Mouse (Mus musculus): Measurements from ENCODE around the gene AL731706.2.
"Not testable (repeated sequence)": the region's sequence is repeated elsewhere in the genome, so short reads cannot be mapped to it uniquely, and the experiment has no call there.

Gene AL731706.2
- long read RNA-seq, experiment 1, result 0 reads
- long read RNA-seq, experiment 2, result 0 reads

- intact Hi-C loops (cut with DNase I), result loop anchor here (5.0 kb wide), 1 partner anchor 398 kb away; no protein-coding TSS in a partner anchor
Measured at GRCm38 (mm10) chr2:136885579-136885978, at the start of gene AL731706.2. AL731706.2 (minus strand) TSS chr2:136885679.

GRCm38 (mm10) chr2:136921003-136921408 lies 35.5 kb upstream of the AL731706.2 start:
- intact Hi-C loops (cut with DNase I), result no loop called here

- intact Hi-C loops (cut with DNase I), result no loop called here
Measured at GRCm38 (mm10) chr2:136920257-136920993, 34.9 kb upstream of the AL731706.2 start.

GRCm38 (mm10) chr2:136919433-136919832 lies 34.0 kb upstream of the AL731706.2 start:
- intact Hi-C loops (cut with DNase I), result loop anchor here (5.0 to 10.0 kb wide), 3 partner anchors 195 to 1025 kb away; partner anchors contain the start of gene Jag1

- intact Hi-C loops (cut with DNase I), result loop anchor here (10.0 kb wide), 2 partner anchors 200 to 1030 kb away; partner anchors contain the start of gene Jag1
Measured at GRCm38 (mm10) chr2:136914334-136914902, 28.9 kb upstream of the AL731706.2 start.

- intact Hi-C loops (cut with DNase I), result loop anchor here (10.0 kb wide), 2 partner anchors 202 to 1032 kb away; partner anchors contain the start of gene Jag1
Measured at GRCm38 (mm10) chr2:136913021-136913420, 27.5 kb upstream of the AL731706.2 start.

GRCm38 (mm10) chr2:136911958-136912411 lies 26.5 kb upstream of the AL731706.2 start:
- intact Hi-C loops (cut with DNase I), result loop anchor here (10.0 kb wide), 2 partner anchors 203 to 1033 kb away; partner anchors contain the start of gene Jag1

GRCm38 (mm10) chr2:136909298-136909697 lies 23.8 kb upstream of the AL731706.2 start:
- intact Hi-C loops (cut with DNase I), result no loop called here

GRCm38 (mm10) chr2:136908596-136908995 lies 23.1 kb upstream of the AL731706.2 start:
- intact Hi-C loops (cut with DNase I), result no loop called here

GRCm38 (mm10) chr2:136896131-136896530 lies 10.7 kb upstream of the AL731706.2 start:
- intact Hi-C loops (cut with DNase I), result no loop called here

GRCm38 (mm10) chr2:136894494-136894893 lies 9.0 kb upstream of the AL731706.2 start:
- intact Hi-C loops (cut with DNase I), result no loop called here

GRCm38 (mm10) chr2:136891951-136892371 lies 6.5 kb upstream of the AL731706.2 start:
- intact Hi-C loops (cut with DNase I), result no loop called here

- intact Hi-C loops (cut with DNase I), result no loop called here
Measured at GRCm38 (mm10) chr2:136891068-136891950, 5.8 kb upstream of the AL731706.2 start, which contains the start of the genes Slx4ip, AL731706.1 and Mkks. Slx4ip (plus strand) TSS chr2:136891218. AL731706.1 (minus strand) TSS chr2:136891389. Mkks (minus strand) TSS chr2:136891389.

GRCm38 (mm10) chr2:136890716-136891067 lies 5.2 kb upstream of the AL731706.2 start:
- intact Hi-C loops (cut with DNase I), result not testable (repeated sequence)

GRCm38 (mm10) chr2:136886846-136887245 lies 1.4 kb upstream of the AL731706.2 start:
- intact Hi-C loops (cut with DNase I), result loop anchor here (5.0 kb wide), 1 partner anchor 400 kb away; no protein-coding TSS in a partner anchor

- intact Hi-C loops (cut with DNase I), result no loop called here
Measured at GRCm38 (mm10) chr2:136854543-136855388, 30.7 kb downstream of the AL731706.2 start.

- intact Hi-C loops (cut with DNase I), result no loop called here
Measured at GRCm38 (mm10) chr2:136850366-136850765, 35.1 kb downstream of the AL731706.2 start.

- intact Hi-C loops (cut with DNase I), result no loop called here
Measured at GRCm38 (mm10) chr2:136837994-136838393, 47.5 kb downstream of the AL731706.2 start.

- intact Hi-C loops (cut with DNase I), result no loop called here
Measured at GRCm38 (mm10) chr2:136835882-136836281, 49.6 kb downstream of the AL731706.2 start.

Data from adrenal gland (tissue).